Comparison of ENCODE assay signal across 27 mouse cellular contexts in the genomic region with DNA sequence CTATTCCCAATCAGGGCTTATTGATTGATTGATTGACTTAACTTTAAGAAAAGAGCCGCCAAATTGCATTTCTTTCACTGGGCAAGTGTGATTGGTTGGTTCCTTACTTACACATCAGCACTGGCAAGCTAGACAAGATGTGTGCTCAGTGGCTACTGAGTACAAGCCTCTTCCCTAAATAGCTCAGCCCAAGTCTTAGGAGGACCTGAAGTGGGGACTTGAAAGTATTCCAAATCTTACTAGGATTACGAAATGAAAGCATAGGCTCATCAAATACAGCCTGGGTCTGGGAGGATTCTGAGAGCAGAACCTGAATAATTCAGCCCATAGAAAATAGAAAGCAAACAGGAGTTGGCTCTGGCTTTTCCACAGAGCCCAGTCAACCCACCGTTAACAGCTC.
DNase-seq lines count a peak whose midpoint lies in the region; ATAC-seq and TF ChIP-seq lines count a peak whose summit lies in the region.
"Had no signal": no experiment of that assay in that cellular context is flagged by ENCODE, and none has a peak within 500 bp of the region (broad histone marks: within the 10 kb centered on the region; RNA-seq: fewer than 3 reads in every experiment).

No protein-coding gene starts in this region.

- ATAC-seq in limb, embryonic 14.5 days (ENCODE audit: low FRiP score, low read depth): 0 out of 2 replicates have a peak, but pooled peaks have one; percentile 34
- peak; percentile 79 for ATAC-seq in lung, embryonic 16.5 days (ENCODE audit: low read depth)
- no peak for ATAC-seq in hindbrain, embryonic 12.5 days (ENCODE audit: low FRiP score)
- ATAC-seq: activated CD4-positive, CD25-positive, alpha-beta regulatory T cell, adult 4 months; forebrain, embryonic 15.5 days; hindbrain, embryonic 16.5 days had no signal

- no peaks in the 10 kb centered on the region for H3K27me3 ChIP-seq in limb, embryonic 14.5 days (ENCODE audit: control insufficient read depth, insufficient read depth, low read length)
- no peaks in the 10 kb centered on the region for H3K27me3 ChIP-seq in limb, embryonic 10.5 days (ENCODE audit: low read depth, poor library complexity, severe bottlenecking)
- no peaks in the 10 kb centered on the region for H3K27me3 ChIP-seq in lung, embryonic 16.5 days (ENCODE audit: control insufficient read depth, insufficient read depth, low read depth, low read length)
- H3K27me3 ChIP-seq in MEL (ENCODE audit: control insufficient read depth in 1 of 2, insufficient read depth in 2 of 2, low read length in 2 of 2): no peaks in the 10 kb centered on the region
- no peaks in the 10 kb centered on the region for H3K27me3 ChIP-seq in hindbrain, embryonic 12.5 days
- H3K27me3 ChIP-seq: embryonic facial prominence, embryonic 13.5 days; forebrain, embryonic 12.5 days; forebrain, embryonic 15.5 days; hindbrain, embryonic 13.5 days had no signal

- H3K36me3 ChIP-seq in limb, embryonic 14.5 days (ENCODE audit: control insufficient read depth, insufficient read depth, low read length): no peaks in the 10 kb centered on the region
- no peaks in the 10 kb centered on the region for H3K36me3 ChIP-seq in limb, embryonic 10.5 days
- no peaks in the 10 kb centered on the region for H3K36me3 ChIP-seq in lung, embryonic 16.5 days (ENCODE audit: control insufficient read depth, insufficient read depth, low read length)
- H3K36me3 ChIP-seq in MEL (ENCODE audit: control insufficient read depth in 1 of 2, insufficient read depth in 2 of 2, low read length in 2 of 2): no peaks in the 10 kb centered on the region
- H3K36me3 ChIP-seq in hindbrain, embryonic 12.5 days: no peaks in the 10 kb centered on the region
- H3K36me3 ChIP-seq: embryonic facial prominence, embryonic 10.5 days; embryonic facial prominence, embryonic 13.5 days; forebrain, embryonic 12.5 days; forebrain, embryonic 15.5 days; hindbrain, embryonic 13.5 days had no signal

- no peak overlapping the region for H3K9ac ChIP-seq in limb, embryonic 14.5 days (ENCODE audit: low read depth, low read length, severe bottlenecking)
- H3K9ac ChIP-seq in lung, embryonic 16.5 days (ENCODE audit: low read length): no peak overlapping the region
- H3K9ac ChIP-seq in MEL (ENCODE audit: control insufficient read depth, low read depth, low read length, poor library complexity, severe bottlenecking): no peak overlapping the region
- H3K9ac ChIP-seq in hindbrain, embryonic 12.5 days: no peak overlapping the region
- H3K9ac ChIP-seq: embryonic facial prominence, embryonic 13.5 days; forebrain, embryonic 12.5 days; forebrain, embryonic 15.5 days; hindbrain, embryonic 13.5 days had no signal

- DNase-seq in limb, embryonic 14.5 days (ENCODE audit: low spot score): no peak
- DNase-seq in limb, embryonic 10.5 days (ENCODE audit: low spot score): no peak
- no peak for DNase-seq in lung, adult 2 months
- DNase-seq in MEL (ENCODE audit: low read depth, low spot score): peak; percentile 11
- peak; percentile 32 for DNase-seq in lung, postnatal 36 days
- no peak for DNase-seq in Muller cell, postnatal 12 days (ENCODE audit: inconsistent ontology term)
- DNase-seq: adrenal gland, adult 8-10 months; adrenal gland, postnatal 25 days; cerebellum, adult 11-12 months; cerebellum, adult 8-10 months; cerebellum, postnatal 10 days; cerebellum, postnatal 36 days; embryo, embryonic 11 days; gastrocnemius, postnatal 10 days; gastrocnemius, postnatal 36 days; heart, adult 2 months had no signal

- no peaks in the 10 kb centered on the region for H3K79me2 ChIP-seq in MEL (ENCODE audit: control insufficient read depth, insufficient read depth, low read length, poor library complexity)

- no peak overlapping the region for H3K4me3 ChIP-seq in limb, embryonic 14.5 days (replicated peaks; ENCODE audit: low read length)
- no peak overlapping the region for H3K4me3 ChIP-seq in limb, embryonic 10.5 days
- H3K4me3 ChIP-seq in lung, embryonic 16.5 days (ENCODE audit: low read length): no peak overlapping the region
- H3K4me3 ChIP-seq in lung, adult 2 months (replicated peaks; ENCODE audit: extremely low read depth, low read depth, low read length): no peak overlapping the region
- H3K4me3 ChIP-seq in MEL (ENCODE audit: control insufficient read depth in 1 of 2, insufficient read depth in 1 of 2, low read depth in 2 of 2, low read length in 2 of 2): peak overlapping the region; percentile 14 to 62
- no peak overlapping the region for H3K4me3 ChIP-seq in hindbrain, embryonic 12.5 days
- H3K4me3 ChIP-seq: embryonic facial prominence, embryonic 10.5 days; embryonic facial prominence, embryonic 13.5 days; erythroblast, embryonic 14.5 days; forebrain, embryonic 12.5 days; forebrain, embryonic 15.5 days; heart, adult 2 months; hindbrain, embryonic 13.5 days had no signal

- TF ChIP-seq RAD21 in MEL (IDR thresholded peaks at IDR 0.05; ENCODE audit: low read depth, low read length): no peak

- no peak for TF ChIP-seq POLR2A in limb, embryonic 14.5 days (IDR thresholded peaks at IDR 0.05; ENCODE audit: borderline replicate concordance, extremely low read depth, insufficient read depth, insufficient read length)
- no peak for TF ChIP-seq POLR2A in lung, adult 2 months (IDR thresholded peaks at IDR 0.05; ENCODE audit: borderline replicate concordance, extremely low read depth, low read depth, low read length)
- TF ChIP-seq POLR2A in MEL (IDR thresholded peaks at IDR 0.05; ENCODE audit: control insufficient read depth in 1 of 2, insufficient read depth in 1 of 2, low read depth in 1 of 2, low read length in 2 of 2, poor library complexity in 1 of 2): no peak

- no peak overlapping the region for H3K4me2 ChIP-seq in limb, embryonic 14.5 days (replicated peaks; ENCODE audit: low read depth, low read length, severe bottlenecking)
- H3K4me2 ChIP-seq in lung, embryonic 16.5 days (ENCODE audit: low read depth, low read length): no peak overlapping the region
- no peak overlapping the region for H3K4me2 ChIP-seq in hindbrain, embryonic 12.5 days (replicated peaks)
- H3K4me2 ChIP-seq: embryonic facial prominence, embryonic 13.5 days; forebrain, embryonic 12.5 days; forebrain, embryonic 15.5 days; heart, embryonic 11.5 days; hindbrain, embryonic 13.5 days had no signal

- TF ChIP-seq EP300 in MEL (IDR thresholded peaks at IDR 0.05; ENCODE audit: low read depth in 1 of 2, low read length in 2 of 2): no peak

- no peak for TF ChIP-seq CTCF in lung, adult 2 months (IDR thresholded peaks at IDR 0.05; ENCODE audit: insufficient read depth, low read length)
- no peak for TF ChIP-seq CTCF in MEL (IDR thresholded peaks at IDR 0.05 in 2 of 3, conservative IDR thresholded peaks at IDR 0.05 in 1 of 3; ENCODE audit: control insufficient read depth in 1 of 3, insufficient read depth in 1 of 3, low read depth in 2 of 3, low read length in 3 of 3, poor library complexity in 1 of 3, severe bottlenecking in 1 of 3)

- WGBS in limb, embryonic 14.5 days: 59% methylated on average over 3 of the region's 3 CpGs
- 82% methylated on average over 3 of the region's 3 CpGs for WGBS in limb, embryonic 10.5 days
- WGBS in lung, embryonic 16.5 days: 47% methylated on average over 3 of the region's 3 CpGs
- 63% methylated on average over 3 of the region's 3 CpGs for WGBS in lung, adult 2 months
- 92% methylated on average over 3 of the region's 3 CpGs for WGBS in hindbrain, embryonic 12.5 days

- H3K9me3 ChIP-seq in limb, embryonic 14.5 days (ENCODE audit: control insufficient read depth, low read length): no peaks in the 10 kb centered on the region
- no peaks in the 10 kb centered on the region for H3K9me3 ChIP-seq in limb, embryonic 10.5 days (replicated peaks)
- H3K9me3 ChIP-seq in lung, embryonic 16.5 days (ENCODE audit: control insufficient read depth, low read length): no peaks in the 10 kb centered on the region
- H3K9me3 ChIP-seq in MEL (replicated peaks; ENCODE audit: insufficient read depth, low read length): no peaks in the 10 kb centered on the region
- H3K9me3 ChIP-seq in hindbrain, embryonic 12.5 days (replicated peaks): no peaks in the 10 kb centered on the region
- H3K9me3 ChIP-seq: embryonic facial prominence, embryonic 10.5 days; embryonic facial prominence, embryonic 13.5 days; forebrain, embryonic 12.5 days; forebrain, embryonic 15.5 days; hindbrain, embryonic 13.5 days had no signal

- H3K4me1 ChIP-seq in limb, embryonic 14.5 days (ENCODE audit: control insufficient read depth, insufficient read depth, low read length): 0 out of 2 replicates have a peak, but pooled peaks cover 2% of the 10 kb centered on the region
- H3K4me1 ChIP-seq in limb, embryonic 10.5 days: no peaks in the 10 kb centered on the region; the same call in 1 of the 2 replicates
- H3K4me1 ChIP-seq in lung, embryonic 16.5 days (replicated peaks; ENCODE audit: control insufficient read depth, insufficient read depth, low read length): peaks cover 5% of the 10 kb centered on the region
- peaks cover 2% of the 10 kb centered on the region; the same call in 1 of the 2 replicates for H3K4me1 ChIP-seq in lung, adult 2 months (ENCODE audit: control insufficient read depth, insufficient read depth, low read length)
- 0 out of 4 replicates have a peak, but pooled peaks cover 0 to 2% of the 10 kb centered on the region in 2 experiments for H3K4me1 ChIP-seq in MEL (ENCODE audit: control insufficient read depth in 1 of 2, insufficient read depth in 2 of 2, low read length in 2 of 2)
- no peaks in the 10 kb centered on the region for H3K4me1 ChIP-seq in hindbrain, embryonic 12.5 days
- H3K4me1 ChIP-seq: embryonic facial prominence, embryonic 13.5 days; forebrain, embryonic 12.5 days had no signal

- no peak overlapping the region for H3K27ac ChIP-seq in limb, embryonic 14.5 days (replicated peaks; ENCODE audit: low read depth, low read length)
- no peak overlapping the region for H3K27ac ChIP-seq in limb, embryonic 10.5 days
- no peak overlapping the region for H3K27ac ChIP-seq in lung, embryonic 16.5 days (ENCODE audit: low read length)
- no peak overlapping the region for H3K27ac ChIP-seq in MEL (ENCODE audit: control insufficient read depth, low read depth, low read length)
- no peak overlapping the region for H3K27ac ChIP-seq in hindbrain, embryonic 12.5 days
- H3K27ac ChIP-seq: embryonic facial prominence, embryonic 10.5 days; embryonic facial prominence, embryonic 13.5 days; forebrain, embryonic 12.5 days; forebrain, embryonic 15.5 days; heart, adult 2 months; hindbrain, embryonic 13.5 days had no signal

TF ChIP-seq in MEL, 35 proteins besides CTCF, POLR2A, EP300 and RAD21 (continues in another document):
- TF ChIP-seq POLR2AphosphoS5 (IDR thresholded peaks at IDR 0.05; ENCODE audit: borderline replicate concordance, low read depth, low read length) (no peak), E2F4 (IDR thresholded peaks at IDR 0.05; ENCODE audit: borderline replicate concordance, low read depth, low read length) (no peak), MEF2A (IDR thresholded peaks at IDR 0.05; ENCODE audit: extremely low read depth, insufficient replicate concordance, low read depth, low read length, poor library complexity, severe bottlenecking) (no peak), ELF1 (IDR thresholded peaks at IDR 0.05; ENCODE audit: low read depth, low read length) (no peak), MYC (IDR thresholded peaks at IDR 0.05; ENCODE audit: low read depth, low read length) (no peak), USF2 (IDR thresholded peaks at IDR 0.05; ENCODE audit: borderline replicate concordance in 1 of 2, insufficient read depth in 1 of 2, low read depth in 1 of 2, low read length in 2 of 2) (no peak), CHD2 (IDR thresholded peaks at IDR 0.05; ENCODE audit: low read length) (no peak)

Comparison
In these comparisons a context has a peak if more than half of its experiments do, and no peak if none do; other contexts are left out.
1. DNase-seq: peak in MEL (single experiment) and lung, postnatal 36 days (single experiment); none in limb, embryonic 14.5 days (single experiment), limb, embryonic 10.5 days (single experiment), lung, adult 2 months (single experiment) and Muller cell, postnatal 12 days (single experiment).
2. H3K4me3 ChIP-seq: peak in MEL (2 of 2); none in limb, embryonic 14.5 days (single experiment), limb, embryonic 10.5 days (single experiment), lung, embryonic 16.5 days (single experiment), lung, adult 2 months (single experiment) and hindbrain, embryonic 12.5 days (single experiment).